Mouse (Mus musculus) ES-E14 (cell line): ENCODE data around the gene Otud4. TPM values are rescaled to one million over a fixed set of nuclear protein-coding genes. Genes with fewer than 3 reads are reported as not detected.
A peak's percentile ranks its signal among the peaks of the same experiment; 100 is the strongest.

Experiments
- DNase-seq: peaks from one replicate; pipeline ENCODE4 v3.0.0-alpha.2; 2013; ENCODE audit warnings: low read depth, low spot score
- H3K27ac ChIP-seq: 2 replicates; pipeline ENCODE4 v1.5.1; 2012; ENCODE audit warnings: low read depth, mild to moderate bottlenecking, low read length, moderate library complexity, mixed read lengths; ENCODE audit not compliant: poor library complexity, insufficient read depth, severe bottlenecking
- H3K36me3 ChIP-seq: 2 replicates; pipeline ENCODE4 v1.6.1; 2012; ENCODE audit warnings: mild to moderate bottlenecking, low read length, moderate library complexity, mixed read lengths; ENCODE audit not compliant: control insufficient read depth, poor library complexity, insufficient read depth, severe bottlenecking
- H3K4me1 ChIP-seq, 2 experiments: fragments of 150-350 bp in 1 of 2; sonication (generic) in 1 of 2; 2 replicates each; pipeline ENCODE4 v1.6.1; 2012; ENCODE audit warnings: low read length in 2 of 2, mild to moderate bottlenecking in 1 of 2, mixed read lengths in 1 of 2; ENCODE audit not compliant: control insufficient read depth in 2 of 2, insufficient read depth in 2 of 2, poor library complexity in 1 of 2
- H3K4me3 ChIP-seq, 2 experiments: fragments of 150-350 bp in 1 of 2; sonication (generic) in 1 of 2; 2 replicates each; pipeline ENCODE4 v1.5.1; 2012; ENCODE audit warnings: low read length in 2 of 2, low read depth in 1 of 2, mild to moderate bottlenecking in 1 of 2, mixed read lengths in 1 of 2; ENCODE audit not compliant: insufficient read depth in 1 of 2, poor library complexity in 1 of 2, severe bottlenecking in 1 of 2
- H3K9ac ChIP-seq: 2 replicates; pipeline ENCODE4 v1.6.1; 2012; ENCODE audit warnings: low read depth, mild to moderate bottlenecking, low read length, mixed read lengths; ENCODE audit not compliant: poor library complexity, insufficient read depth, severe bottlenecking
- H3K9me3 ChIP-seq: fragments of 150-350 bp; sonication (generic); 2 replicates; pipeline ENCODE4 v1.6.1; 2012; ENCODE audit warnings: low read depth, mild to moderate bottlenecking, low read length; ENCODE audit not compliant: control insufficient read depth, insufficient read depth
- CHD2 ChIP-seq: IDR thresholded peaks from 2 replicates; pipeline ENCODE4 v1.6.1; 2014; ENCODE audit warnings: mild to moderate bottlenecking, low read depth, low read length, inconsistent platforms
- HCFC1 ChIP-seq: IDR thresholded peaks from 2 replicates; pipeline ENCODE4 v1.6.1; 2012; ENCODE audit warnings: low read length, inconsistent platforms, borderline replicate concordance; ENCODE audit not compliant: insufficient read depth
- MAFK ChIP-seq: IDR thresholded peaks from 2 replicates; pipeline ENCODE4 v1.6.1; 2014; ENCODE audit warnings: mild to moderate bottlenecking, low read depth, low read length, inconsistent platforms; ENCODE audit not compliant: insufficient read depth
- ZC3H11A ChIP-seq: IDR thresholded peaks from 2 replicates; pipeline ENCODE4 v1.6.1; 2012; ENCODE audit warnings: low read depth, mild to moderate bottlenecking, inconsistent platforms, low read length, borderline replicate concordance
- ZNF384 ChIP-seq: IDR thresholded peaks from 2 replicates; pipeline ENCODE4 v1.6.1; 2012; ENCODE audit warnings: low read depth, low read length, inconsistent platforms
- in situ Hi-C, 2 experiments: fragments of 600-800 bp; cut with MboI; formaldehyde crosslinking; loops; one replicate each; pipeline ENCODE4 v1.15.1; 2025; ENCODE audit warnings: low sequenced_read_pairs in 2 of 2, inconsistent platforms in 1 of 2; ENCODE audit not compliant: unreplicated experiment in 2 of 2
- total RNA-seq: library from RNA; depleted of rRNA; stranded (reverse); fragments of 300-350 nt; gene quantifications from 2 replicates; pipeline ENCODE4 v1.2.3, GENCODE M21; 2012

Otud4 gene
- total RNA-seq, 1 experiment = 74.2 TPM

- no peak overlapping the region for H3K27ac ChIP-seq
- H3K9me3 ChIP-seq = no peaks in the 10 kb centered on the region
- H3K36me3 ChIP-seq = no peaks in the 10 kb centered on the region
- peaks cover 3% of the 10 kb centered on the region in 2 experiments; a peak in 2 of 4 replicates for H3K4me1 ChIP-seq
- in situ Hi-C loops = no loop called here
- H3K4me3 ChIP-seq = no peak overlapping the region
- no peak overlapping the region for H3K9ac ChIP-seq
- DNase-seq = no peak
- TF ChIP-seq MAFK (no peak), CHD2 (no peak), ZNF384 (no peak), ZC3H11A (no peak)
Observed at GRCm38 (mm10) chr8:79626213-79626612, 13.2 kb upstream of the Otud4 start.

- in situ Hi-C loops = no loop called here
- TF ChIP-seq ZNF384 (no peak), MAFK (no peak), ZC3H11A (no peak), CHD2 (no peak), HCFC1 (no peak)
- Histone ChIP-seq H3K9me3 (no peaks in the 10 kb centered on the region), H3K4me1 (peaks cover 0 to 2% of the 10 kb centered on the region in 2 experiments; a peak in 2 of 4 replicates), H3K4me3 (peak overlapping the region; percentile 49 to 70; a peak in 3 of 4 replicates), H3K36me3 (no peaks in the 10 kb centered on the region), H3K9ac (no peak overlapping the region; the same call in 1 of the 2 replicates), H3K27ac (peak overlapping the region; percentile 13; the same call in 1 of the 2 replicates)
- DNase-seq = no peak
Observed at GRCm38 (mm10) chr8:79635491-79635890, 3.9 kb upstream of the Otud4 start.

DNA sequence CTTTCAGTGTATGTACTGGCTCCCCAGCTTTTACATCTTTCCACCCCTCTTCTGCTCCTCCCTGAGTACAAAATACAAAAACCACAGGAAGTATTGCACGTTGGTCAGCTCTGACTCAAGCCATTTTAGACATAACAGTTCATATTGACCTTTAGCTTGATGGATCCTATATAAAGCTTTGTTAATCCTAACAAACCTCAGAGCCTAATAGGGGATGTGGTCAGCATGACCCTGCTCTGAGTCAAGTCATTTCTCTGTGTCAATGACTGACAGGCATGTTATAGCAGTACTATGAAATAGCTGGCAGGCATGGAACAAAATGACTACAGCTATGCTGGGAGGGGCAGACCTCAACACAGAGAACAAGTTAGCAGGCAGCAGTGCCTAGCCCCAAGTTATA, 3.3 kb upstream of the Otud4 start:
- no peak overlapping the region for H3K9ac ChIP-seq
- H3K36me3 ChIP-seq = no peaks in the 10 kb centered on the region
- H3K9me3 ChIP-seq = no peaks in the 10 kb centered on the region
- H3K27ac ChIP-seq = no peak overlapping the region
- DNase-seq = no peak
- TF ChIP-seq HCFC1 = no peak
- no peak for TF ChIP-seq ZNF384
- no peak for TF ChIP-seq MAFK
- TF ChIP-seq CHD2 = no peak
- TF ChIP-seq ZC3H11A = no peak
- peaks cover 0 to 2% of the 10 kb centered on the region in 2 experiments; a peak in 2 of 4 replicates for H3K4me1 ChIP-seq
- in situ Hi-C loops = no loop called here
- no peak overlapping the region for H3K4me3 ChIP-seq

- Histone ChIP-seq H3K4me1 (peaks cover 2 to 5% of the 10 kb centered on the region in 2 experiments; a peak in 3 of 4 replicates), H3K9ac (no peak overlapping the region), H3K27ac (no peak overlapping the region), H3K4me3 (no peak overlapping the region), H3K36me3 (no peaks in the 10 kb centered on the region), H3K9me3 (no peaks in the 10 kb centered on the region)
- TF ChIP-seq ZNF384 (no peak), ZC3H11A (no peak), HCFC1 (no peak), MAFK (no peak), CHD2 (no peak)
- no peak for DNase-seq
- in situ Hi-C loops = no loop called here
Observed at GRCm38 (mm10) chr8:79637237-79637636, 2.2 kb upstream of the Otud4 start.
